Mouse (Mus musculus) cerebral cortex, adult 2 months (tissue): ENCODE results near the gene Wnt10a.

Source experiments
- WGBS: fragments of 180-500 bp; shearing (Covaris S2); methylation state at CpG from one replicate; pipeline ENCODE4 v1.1.7; 2018; 5-methylcytosine and 5-hydroxymethylcytosine counted together

Wnt10a gene

DNA sequence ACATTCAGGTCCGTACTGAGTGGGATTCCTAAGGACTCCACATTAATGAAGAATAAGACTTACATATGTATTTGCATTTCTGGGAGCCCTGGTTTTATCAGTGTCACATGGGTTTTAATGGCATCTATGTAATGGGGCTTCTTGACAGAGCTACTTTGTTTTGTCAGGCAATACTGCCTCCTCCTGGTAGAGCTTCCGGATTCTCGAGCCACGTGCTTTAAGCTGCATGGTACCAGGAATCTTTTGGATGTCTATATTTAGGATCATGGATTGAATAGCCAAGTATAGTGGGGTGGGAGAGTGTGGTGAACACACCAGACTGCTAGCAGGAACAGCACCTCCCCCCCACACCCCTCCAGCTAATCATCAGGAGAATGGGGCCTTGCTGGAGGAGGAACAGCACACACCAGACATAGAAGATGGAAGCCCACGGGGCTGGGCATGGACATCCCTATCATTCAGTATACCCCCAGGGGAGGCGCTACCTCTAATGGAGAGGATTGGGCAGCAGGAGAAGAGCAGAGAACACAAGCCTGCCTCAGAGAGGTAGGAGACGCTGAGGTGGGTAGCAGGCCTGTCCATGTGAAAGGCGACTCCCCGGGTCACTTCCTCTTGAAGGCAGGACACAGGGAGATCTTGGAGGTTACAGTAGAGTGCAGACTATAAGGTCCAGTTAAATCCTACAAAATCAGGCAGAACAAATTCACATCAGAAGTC is 23.8 kb downstream of the Wnt10a start:
- WGBS: 68% methylated on average over 9 of the region's 9 CpGs

DNA sequence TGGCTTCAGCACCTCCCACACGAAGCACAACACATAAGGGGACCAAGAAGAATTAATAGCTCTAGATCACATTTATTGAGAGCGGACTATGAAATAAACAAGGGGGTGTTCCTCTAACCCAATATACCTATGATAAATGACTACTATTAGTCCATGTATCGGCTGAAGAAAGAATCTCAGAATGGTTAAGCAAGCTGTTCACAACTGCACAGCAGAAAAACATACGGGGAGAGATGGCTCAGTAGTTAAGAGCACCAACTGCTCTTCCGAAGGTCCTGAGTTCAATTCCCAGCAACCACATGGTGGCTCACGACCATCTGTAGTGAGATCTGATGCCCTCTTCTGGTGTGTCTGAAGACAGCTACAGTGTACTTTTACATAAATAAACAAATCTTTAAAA is 24.6 kb downstream of the Wnt10a start:
- WGBS: 70% methylated on average over 6 of the region's 6 CpGs

- 2% methylated on average over 38 of the region's 38 CpGs for WGBS
These were observed 25.4 kb downstream of the Wnt10a start for GRCm38 (mm10) chr1:74816612-74817199.

DNA sequence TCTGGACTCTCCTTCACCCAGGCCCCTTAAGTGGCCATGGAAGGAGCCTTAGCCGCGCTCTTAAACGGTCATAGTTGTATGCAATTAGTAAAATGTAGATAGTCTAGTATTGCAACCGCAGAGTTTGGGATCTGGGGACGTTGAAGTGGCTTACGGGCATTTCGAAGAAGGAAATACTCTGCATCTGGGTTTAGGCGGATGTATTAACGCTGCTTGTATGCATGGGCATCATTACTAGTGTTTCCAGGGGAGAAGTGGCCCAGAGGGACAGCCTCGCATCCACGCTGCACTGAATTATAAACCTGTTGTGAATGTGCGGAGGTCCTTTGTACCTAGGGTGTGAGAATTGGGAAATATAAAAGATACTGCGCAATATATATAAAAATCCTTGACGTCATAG is 25.9 kb downstream of the Wnt10a start:
- 7% methylated on average over 14 of the region's 14 CpGs for WGBS

- 82% methylated on average over 1 of the region's 1 CpGs for WGBS
These were observed 27.2 kb downstream of the Wnt10a start for GRCm38 (mm10) chr1:74818509-74818908.

DNA sequence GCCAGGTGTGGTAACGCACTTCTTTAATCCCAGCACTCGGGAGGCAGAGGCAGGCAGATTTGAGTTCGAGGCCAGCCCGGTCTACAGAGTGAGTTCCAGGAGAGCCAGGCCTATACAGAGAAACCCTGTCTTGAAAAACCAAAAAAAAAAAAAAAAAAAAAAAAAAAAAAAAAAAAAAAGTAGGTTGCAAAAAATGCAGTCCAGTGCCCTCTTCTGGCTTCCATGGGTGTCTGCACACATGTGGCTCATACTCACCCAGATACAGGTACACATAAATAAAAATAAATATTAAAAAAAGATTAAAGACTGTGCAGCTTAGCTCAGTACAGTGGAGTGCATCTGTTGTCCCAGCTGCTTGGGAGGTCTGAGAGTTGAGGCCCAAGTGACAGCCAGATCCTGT is 32.3 kb downstream of the Wnt10a start:
- 90% methylated on average over 4 of the region's 4 CpGs for WGBS

- 13% methylated on average over 14 of the region's 14 CpGs for WGBS
These were observed 33.4 kb downstream of the Wnt10a start for GRCm38 (mm10) chr1:74824518-74825302.

GRCm38 (mm10) chr1:74830061-74830460 is 38.7 kb downstream of the Wnt10a start:
- WGBS: 48% methylated on average over 9 of the region's 9 CpGs

DNA sequence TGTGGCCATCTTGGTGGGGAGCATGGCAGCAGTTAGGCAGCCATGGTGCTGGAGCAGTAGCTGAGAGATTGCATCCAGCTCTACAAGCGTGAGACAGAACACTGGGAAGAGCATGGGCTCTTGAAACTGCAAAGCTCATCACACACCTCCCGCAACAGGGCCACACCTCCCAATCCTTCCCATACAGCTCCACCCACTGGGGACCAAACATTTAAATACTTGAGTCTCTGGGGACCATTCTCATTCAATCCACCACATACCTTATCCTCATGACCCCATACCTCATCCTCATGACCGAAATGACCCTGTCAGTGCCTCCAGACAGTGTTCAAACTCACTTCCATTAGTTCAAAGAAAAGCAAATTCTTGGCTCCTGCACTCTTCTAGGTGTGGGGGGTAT is 41.9 kb downstream of the Wnt10a start:
- 87% methylated on average over 3 of the region's 3 CpGs for WGBS

DNA sequence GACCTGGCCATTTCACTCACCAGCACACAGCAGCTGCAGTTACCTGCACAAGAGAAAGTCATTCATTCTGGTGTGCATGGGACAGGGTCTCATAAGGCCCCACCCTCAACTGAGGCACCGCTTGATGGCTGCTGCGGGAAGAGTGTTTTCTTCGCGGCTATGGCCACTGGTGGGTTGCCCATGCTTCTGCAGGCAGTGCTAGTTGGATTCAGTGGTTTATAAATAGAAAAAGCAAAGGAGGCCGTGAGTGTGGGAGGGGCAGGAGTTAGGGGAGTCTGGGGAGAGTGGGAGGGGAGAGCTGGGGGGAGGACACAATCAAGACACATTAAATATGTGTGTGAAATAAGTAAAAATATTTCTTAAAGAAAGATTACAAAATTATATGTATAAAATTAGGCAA is 51.8 kb downstream of the Wnt10a start:
- 53% methylated on average over 5 of the region's 5 CpGs for WGBS

DNA sequence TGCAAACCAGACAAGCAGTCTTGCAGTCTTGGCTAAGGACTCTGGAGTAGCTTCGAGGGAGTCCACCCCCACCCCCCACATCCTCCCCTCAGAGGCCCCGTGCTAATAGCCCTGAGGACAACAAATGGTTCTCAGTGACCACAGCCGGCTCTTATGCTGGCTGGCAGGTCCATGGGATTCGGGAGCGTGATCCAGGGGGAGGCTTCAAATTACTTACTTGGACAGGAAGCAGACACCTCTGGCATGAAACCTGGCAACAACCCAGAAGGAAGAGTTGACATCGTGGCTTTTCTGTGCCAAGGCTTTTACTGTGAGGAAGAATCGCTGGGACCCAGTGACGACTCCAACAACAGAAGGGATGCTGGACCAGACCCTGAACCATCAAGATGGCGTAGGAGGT is 55.0 kb downstream of the Wnt10a start:
- WGBS: 47% methylated on average over 9 of the region's 9 CpGs

DNA sequence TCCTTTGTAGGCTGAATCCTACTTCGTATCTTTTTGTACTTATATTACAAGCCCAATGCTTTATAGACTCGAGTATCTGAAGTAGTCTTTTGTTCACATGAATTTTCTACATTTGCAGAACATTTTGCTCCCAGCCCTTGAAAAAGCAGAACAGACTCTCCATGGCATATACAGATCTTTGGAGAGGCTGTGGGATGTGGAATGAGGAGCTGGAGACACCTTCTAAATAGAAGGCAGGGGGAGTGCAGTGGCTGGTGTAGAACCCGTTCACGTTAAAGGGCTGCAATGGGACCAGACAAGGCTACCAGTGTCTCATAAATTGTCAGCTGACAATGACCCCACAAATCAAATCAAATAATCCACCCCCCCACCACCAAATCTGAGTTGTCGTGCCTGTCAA is 57.6 kb downstream of the Wnt10a start:
- 28% methylated on average over 5 of the region's 5 CpGs for WGBS

GRCm38 (mm10) chr1:74850251-74850650 is 58.9 kb downstream of the Wnt10a start:
- 13% methylated on average over 6 of the region's 6 CpGs for WGBS

DNA sequence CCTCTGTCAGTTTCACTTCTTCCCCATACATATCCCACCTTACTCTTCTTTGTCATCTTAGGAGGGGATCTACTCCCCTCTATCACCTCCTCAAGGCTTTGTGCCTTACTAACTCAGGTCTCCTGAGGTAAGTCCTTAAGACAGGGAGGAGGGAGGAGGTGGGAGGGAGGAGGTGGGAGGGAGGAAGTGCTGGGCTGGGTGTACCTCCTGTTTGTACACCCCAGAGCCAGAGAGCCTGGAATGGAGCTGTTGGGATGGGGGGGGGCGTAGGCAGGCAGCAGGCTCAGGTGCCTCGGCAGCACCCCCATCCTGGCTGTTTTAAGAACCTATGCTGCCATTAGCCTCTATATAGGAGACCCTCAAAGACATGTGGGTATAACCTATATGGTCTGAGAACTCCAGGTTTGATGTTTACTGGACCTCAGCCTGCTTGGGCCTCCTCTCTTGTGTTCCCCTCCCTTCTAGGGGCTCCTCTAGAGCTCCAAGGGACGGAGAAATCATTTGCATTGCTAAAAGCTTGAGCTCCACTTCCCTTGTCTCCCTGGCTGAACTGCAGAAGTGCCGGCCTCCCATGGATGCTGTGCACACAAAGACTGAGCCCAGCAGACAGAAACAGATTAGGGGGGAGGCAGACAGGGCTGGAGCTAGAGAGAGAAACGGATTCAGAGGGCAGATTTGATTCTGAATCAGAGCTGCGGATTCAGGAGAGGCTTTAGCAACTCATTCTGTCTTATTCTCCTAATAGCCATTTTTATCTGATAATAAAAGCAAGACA is 59.9 kb downstream of the Wnt10a start:
- WGBS: 11% methylated on average over 6 of the region's 6 CpGs
